Mouse (Mus musculus) thymus, adult 2 months (tissue): ENCODE results near the gene Zfand3.

Experiments used
- CTCF ChIP-seq: fragments of 200-500 bp; IDR thresholded peaks from 2 replicates; pipeline ENCODE4 v1.5.1; 2012; ENCODE audit warnings: mild to moderate bottlenecking, control low read depth, low read length, moderate library complexity, borderline replicate concordance; ENCODE audit not compliant: control insufficient read depth, poor library complexity, insufficient read depth; ENCODE audit errors: extremely low read depth
- POLR2A ChIP-seq: fragments of 200-500 bp; IDR thresholded peaks from 2 replicates; pipeline ENCODE4 v1.6.1; 2012; ENCODE audit warnings: mild to moderate bottlenecking, low read length, control low read depth, moderate library complexity; ENCODE audit not compliant: control insufficient read depth, poor library complexity, insufficient read depth; ENCODE audit errors: extremely low read depth

DNA sequence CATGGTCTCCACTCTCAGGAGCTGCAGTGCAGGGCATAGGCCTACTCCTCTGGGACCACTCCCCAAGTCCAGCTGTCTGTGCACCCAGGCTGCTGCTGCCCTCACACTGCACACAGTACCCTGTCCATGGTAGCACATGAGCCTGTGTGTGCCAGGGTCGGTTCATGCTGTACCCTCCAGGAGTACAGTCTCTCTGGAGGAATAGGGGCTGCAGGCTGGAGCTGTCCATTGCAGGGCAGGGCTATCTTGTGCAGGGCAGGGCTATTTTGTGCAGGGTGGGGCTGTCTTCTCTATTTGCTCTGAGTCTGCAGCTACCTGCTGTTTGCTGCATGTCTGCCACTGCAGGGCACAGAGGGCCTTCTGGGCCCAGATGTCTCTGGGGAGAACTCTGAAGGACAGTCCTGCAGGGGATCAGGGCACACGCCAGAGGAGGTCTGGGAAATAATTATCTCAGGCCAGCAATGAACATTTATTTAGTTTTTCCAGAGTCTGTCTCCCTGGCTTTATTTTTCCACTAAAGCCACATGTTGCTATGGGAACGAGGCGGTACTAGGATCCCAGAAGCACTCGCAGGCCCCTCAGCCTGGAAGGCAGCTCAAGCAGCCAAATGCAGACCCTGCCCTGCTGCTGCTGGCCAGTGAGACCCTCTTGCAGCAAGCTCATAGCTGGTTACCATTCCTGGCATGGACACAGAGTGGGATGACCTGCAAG is 220.7 kb downstream of the Zfand3 start:
- TF ChIP-seq CTCF, result no peak
- TF ChIP-seq POLR2A, result no peak
